Mouse (Mus musculus) regulatory T cell (primary cell): ENCODE data around the gene Ankfy1.
"Not testable (repeated sequence)": the region's sequence is repeated elsewhere in the genome, so short reads cannot be mapped to it uniquely, and the experiment has no call there.

Experiments
- in situ Hi-C: fragments of 300-600 bp; cut with MboI, MseI; formaldehyde crosslinking; loops from one replicate; pipeline ENCODE4 v1.15.1; 2025; ENCODE audit warnings: high pct_unique_total_duplicates

Ankfy1 gene

DNA sequence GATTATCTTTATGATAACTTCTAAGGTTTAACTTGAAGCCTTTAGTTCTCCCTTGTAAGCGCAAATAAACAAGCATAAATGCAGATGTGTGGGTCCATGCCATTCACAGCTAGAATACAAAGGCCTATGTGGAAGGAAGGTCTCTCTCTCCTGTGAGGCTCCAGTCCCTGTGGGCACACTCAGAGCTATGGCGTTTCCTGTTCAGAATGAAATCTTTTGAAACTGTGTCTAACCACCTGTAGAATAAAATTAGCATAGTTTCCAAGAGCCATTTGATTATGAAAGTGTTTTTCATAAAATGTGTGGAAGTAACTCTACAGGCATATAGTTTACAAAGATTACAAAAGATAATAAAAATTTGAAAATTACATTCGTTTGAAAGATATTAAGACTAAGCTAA lies 28.4 kb downstream of the Ankfy1 start:
- in situ Hi-C loops = no loop called here

DNA sequence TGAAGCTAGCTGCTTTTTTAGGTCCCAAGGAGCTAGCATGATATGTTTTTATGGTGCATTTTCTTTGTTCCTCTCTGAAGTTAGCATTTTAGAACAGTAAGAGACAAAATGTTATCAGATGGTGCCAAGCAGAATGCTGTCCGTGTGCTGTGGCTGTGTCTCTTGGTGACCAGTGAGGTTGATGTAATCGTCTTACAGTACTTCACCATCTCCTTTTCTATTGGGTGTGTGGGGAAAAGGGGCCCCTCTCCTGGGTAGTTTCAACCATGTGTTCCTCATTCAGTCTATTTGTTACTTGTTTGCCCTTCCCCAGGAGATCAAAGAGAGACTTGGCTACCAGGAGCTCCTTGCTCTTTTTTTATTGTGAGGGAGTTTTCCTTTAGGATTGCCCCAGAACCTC lies 33.4 kb downstream of the Ankfy1 start:
- in situ Hi-C loops = loop anchor here (10.0 kb wide), 1 partner anchor 948 kb away; no protein-coding TSS in a partner anchor

DNA sequence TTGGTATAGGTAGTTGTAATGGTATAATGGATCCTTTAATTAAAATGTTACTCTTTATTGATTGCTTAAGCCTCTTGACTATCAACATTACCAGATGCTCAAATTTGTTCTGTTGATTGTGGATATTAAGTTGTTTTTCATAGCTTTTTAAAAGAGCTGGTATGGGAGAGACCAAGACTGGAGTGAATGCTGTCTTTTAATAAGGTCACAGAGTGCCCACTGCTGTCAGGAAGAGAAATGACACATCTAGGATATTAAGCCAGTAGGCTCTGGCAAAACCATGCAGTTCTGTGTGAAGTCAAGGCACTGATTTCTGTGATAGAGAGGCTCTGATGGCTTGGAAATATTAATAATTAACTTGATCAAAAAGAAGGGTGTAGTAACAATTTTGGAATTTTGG lies 34.1 kb downstream of the Ankfy1 start:
- in situ Hi-C loops = loop anchor here (10.0 kb wide), 1 partner anchor 949 kb away; no protein-coding TSS in a partner anchor

- in situ Hi-C loops = loop anchor here (5.0 to 10.0 kb wide), 2 partner anchors 154 to 951 kb away; no protein-coding TSS in a partner anchor
Observed at GRCm38 (mm10) chr11:72726023-72726422, 36.2 kb downstream of the Ankfy1 start.

DNA sequence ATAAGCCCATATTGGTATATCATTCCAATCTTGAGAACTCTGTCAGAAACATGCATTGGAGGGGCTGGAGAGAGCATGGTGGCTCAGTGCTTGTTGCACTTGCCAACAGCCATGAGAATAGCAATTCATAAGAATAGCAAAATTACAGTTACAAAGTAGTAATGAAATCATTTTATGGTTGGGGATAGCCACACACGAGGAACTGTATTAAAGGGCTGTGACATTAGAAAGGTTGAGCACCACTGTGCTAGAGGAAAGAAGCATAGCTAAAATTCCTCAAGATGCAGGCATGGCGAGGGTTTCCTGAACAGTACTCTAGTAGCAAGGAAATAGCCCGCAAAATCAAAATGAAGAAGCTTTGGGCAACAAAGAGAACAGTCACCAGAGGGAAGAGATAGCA lies 43.9 kb downstream of the Ankfy1 start:
- in situ Hi-C loops = no loop called here

- in situ Hi-C loops = no loop called here
Observed at GRCm38 (mm10) chr11:72734840-72735518, 45.2 kb downstream of the Ankfy1 start.

- in situ Hi-C loops = no loop called here
Observed at GRCm38 (mm10) chr11:72735519-72735860, 45.7 kb downstream of the Ankfy1 start.

DNA sequence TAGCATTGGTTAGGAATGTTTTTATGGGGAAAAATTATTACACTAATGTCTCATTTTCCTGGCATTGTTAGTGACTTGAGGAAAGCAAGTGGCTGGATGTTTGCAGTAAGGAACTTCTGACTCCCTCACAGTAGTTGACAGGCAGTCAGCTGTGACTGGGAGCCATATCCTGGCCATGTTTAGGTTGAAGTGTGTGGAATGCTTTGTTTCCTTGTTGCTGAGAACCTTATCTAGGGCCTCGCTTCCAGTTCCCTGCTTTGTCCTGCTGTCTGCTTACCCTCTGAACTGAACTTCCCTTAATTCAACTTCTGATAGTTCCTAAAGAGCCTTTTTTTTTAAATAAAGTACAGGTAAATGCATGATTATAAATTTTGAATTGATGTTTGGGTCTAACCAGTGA lies 46.5 kb downstream of the Ankfy1 start:
- in situ Hi-C loops = no loop called here

DNA sequence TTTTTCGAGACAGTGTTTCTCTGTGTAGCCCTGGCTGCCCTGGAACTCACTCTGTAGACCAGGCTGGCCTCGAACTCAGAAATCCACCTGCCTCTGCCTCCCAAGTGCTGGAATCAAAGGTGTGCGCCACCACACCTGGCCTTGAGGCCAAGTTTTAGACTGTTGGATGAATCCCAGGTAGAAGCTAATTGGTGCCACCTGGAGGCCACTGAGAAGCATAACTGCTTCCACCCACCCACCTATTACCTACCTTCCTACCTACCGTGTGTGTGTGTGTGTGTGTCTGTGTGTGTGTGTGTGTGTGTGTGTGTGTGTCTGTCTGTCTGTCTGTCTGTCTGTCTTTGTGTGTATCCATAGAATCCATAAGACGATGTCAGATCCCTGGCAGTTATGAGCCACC lies 47.7 kb downstream of the Ankfy1 start:
- in situ Hi-C loops = not testable (repeated sequence)

- in situ Hi-C loops = no loop called here
Observed at GRCm38 (mm10) chr11:72739048-72739447, 49.2 kb downstream of the Ankfy1 start.

GRCm38 (mm10) chr11:72751956-72752355 lies 62.1 kb downstream of the Ankfy1 start:
- in situ Hi-C loops = no loop called here

DNA sequence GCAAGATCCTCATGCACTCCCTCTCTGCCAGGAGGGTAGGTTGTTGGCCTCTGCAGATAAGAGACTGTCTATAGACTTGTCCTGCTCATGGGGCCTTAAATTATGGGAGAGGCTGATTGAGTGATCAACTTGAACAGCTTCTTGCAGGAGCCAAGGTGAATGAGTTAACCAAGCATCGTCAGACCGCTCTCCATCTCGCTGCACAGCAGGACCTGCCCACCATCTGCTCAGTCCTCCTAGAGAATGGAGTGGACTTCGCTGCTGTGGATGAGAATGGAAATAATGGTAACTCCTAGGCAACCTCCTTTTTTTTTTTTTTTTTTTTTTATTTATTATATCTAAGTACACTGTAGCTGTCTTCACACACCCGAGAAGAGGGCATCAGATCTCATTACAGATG lies 68.5 kb downstream of the Ankfy1 start:
- in situ Hi-C loops = no loop called here

DNA sequence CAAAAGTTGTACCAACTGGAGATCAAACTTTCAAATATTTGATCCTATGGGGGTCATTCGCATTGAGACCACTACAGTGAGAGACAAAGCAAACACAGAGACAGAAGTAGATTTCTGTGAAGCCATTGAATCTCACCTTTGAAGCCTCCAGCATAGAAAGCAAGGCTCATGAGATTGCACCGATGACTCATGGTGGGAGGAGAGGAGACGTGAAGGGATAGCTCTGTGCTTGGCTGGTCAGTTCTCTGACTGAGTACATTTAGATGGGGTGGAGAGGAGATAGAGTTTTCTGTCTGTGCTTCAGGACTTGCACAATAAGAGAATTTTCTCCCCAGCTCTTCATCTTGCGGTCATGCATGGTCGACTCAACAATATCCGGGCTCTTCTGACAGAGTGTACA lies 69.8 kb downstream of the Ankfy1 start:
- in situ Hi-C loops = no loop called here

DNA sequence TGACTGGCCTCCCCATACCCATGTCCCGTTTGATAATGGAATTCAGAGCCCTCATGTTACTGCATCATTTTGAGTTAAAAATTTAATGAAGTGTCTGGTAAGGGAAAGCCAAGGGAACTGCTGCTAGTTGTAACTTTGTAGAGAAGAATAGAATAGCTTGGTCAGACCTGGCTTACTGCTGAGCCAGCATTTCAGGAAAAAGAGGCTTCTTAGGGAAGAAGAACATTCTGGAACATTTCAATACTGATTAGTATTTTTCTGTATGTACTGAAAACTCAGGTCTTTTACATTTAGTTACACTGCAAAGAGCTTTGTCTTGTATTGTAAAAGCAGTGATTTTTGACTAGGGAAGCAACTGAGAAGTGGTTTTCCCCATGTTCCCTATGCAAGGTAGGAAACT lies 71.0 kb downstream of the Ankfy1 start:
- in situ Hi-C loops = loop anchor here (10.0 kb wide), 1 partner anchor 1386 kb away; no protein-coding TSS in a partner anchor

GRCm38 (mm10) chr11:72764270-72764669 lies 74.5 kb downstream of the Ankfy1 start:
- in situ Hi-C loops = loop anchor here (10.0 kb wide), 1 partner anchor 1389 kb away; no protein-coding TSS in a partner anchor

GRCm38 (mm10) chr11:72767716-72768115 lies 77.9 kb downstream of the Ankfy1 start:
- in situ Hi-C loops = loop anchor here (10.0 kb wide), 1 partner anchor 1393 kb away; no protein-coding TSS in a partner anchor

DNA sequence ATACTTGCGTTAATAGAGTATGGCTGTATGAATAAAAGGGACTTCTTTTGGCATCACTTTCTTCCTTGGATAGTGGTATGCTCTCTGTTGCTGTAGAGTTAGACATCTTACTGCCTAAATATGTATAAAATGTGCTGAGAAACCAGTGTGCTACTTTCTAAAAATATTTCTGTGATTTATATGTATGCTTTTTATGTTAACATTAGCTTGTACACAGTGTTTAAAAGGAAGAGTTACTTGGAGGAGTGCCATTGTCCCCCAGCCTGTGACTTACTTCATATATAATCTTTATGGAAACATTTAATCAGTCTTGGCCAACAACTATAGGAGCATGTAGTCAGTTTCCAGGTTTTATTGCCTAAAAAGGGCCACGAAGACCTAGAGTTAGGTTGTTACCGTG lies 79.3 kb downstream of the Ankfy1 start:
- in situ Hi-C loops = loop anchor here (10.0 kb wide), 1 partner anchor 1394 kb away; no protein-coding TSS in a partner anchor

- in situ Hi-C loops = no loop called here
Observed at GRCm38 (mm10) chr11:72770324-72770723, 80.5 kb downstream of the Ankfy1 start.

- in situ Hi-C loops = no loop called here
Observed at GRCm38 (mm10) chr11:72770816-72771215, 81.0 kb downstream of the Ankfy1 start.

DNA sequence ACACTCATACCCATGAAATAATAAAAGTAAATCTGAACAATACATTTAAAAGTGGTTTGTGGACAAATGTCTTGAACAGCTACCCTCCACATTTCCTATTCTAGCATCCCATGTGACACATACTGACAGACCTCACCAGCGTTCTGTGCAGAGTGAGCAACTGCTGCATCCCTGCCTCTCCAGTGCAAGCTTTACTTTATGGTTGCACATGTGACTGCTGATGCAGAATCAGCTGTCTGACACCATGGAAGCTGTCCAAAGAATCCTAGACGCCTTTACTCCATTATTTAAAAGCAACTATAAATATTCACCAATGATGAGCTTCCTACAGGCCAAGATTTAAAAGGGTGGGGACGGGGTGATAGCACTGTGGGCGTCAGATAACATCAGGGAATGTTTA lies 81.7 kb downstream of the Ankfy1 start:
- in situ Hi-C loops = no loop called here

DNA sequence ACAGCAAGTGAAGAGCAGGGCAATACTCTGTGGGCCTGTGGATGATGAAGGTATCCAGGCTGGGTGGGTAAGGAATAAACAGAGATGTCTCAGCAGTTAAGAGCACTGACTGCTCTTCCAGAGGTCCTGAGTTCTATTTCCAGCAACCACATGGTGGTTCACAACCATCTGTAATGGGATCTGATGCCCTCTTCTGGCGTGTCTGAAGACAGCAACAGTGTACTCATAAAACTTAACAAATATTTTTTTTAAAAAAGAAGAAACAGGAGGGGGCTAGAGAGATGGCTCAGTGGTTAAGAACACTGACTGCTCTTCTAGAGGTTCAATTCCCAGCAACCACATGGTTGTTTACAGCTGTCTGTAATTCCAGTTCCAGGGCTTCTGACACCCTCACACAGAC lies 82.8 kb downstream of the Ankfy1 start:
- in situ Hi-C loops = not testable (repeated sequence)

DNA sequence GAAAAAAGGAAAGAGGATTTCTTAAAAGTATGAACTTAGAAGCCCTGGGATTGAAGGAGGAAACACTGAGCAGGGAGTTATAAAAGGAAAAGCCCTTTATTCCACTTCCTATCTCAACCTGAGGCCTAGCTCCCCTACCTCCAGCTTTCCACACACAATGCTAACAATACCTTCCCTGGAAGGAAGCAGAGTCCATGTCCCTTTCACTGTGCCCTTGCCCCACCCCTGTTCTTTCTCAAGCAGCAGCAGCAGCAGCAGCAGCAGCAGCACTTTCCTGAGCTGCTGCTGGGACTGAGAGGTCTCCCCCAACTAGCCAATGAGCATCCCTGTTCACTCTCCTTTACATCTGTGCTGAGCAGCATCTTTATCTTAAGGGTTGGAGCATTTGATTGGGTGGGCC lies 89.2 kb downstream of the Ankfy1 start:
- in situ Hi-C loops = no loop called here

GRCm38 (mm10) chr11:72782103-72782502 lies 92.3 kb downstream of the Ankfy1 start:
- in situ Hi-C loops = no loop called here

- in situ Hi-C loops = no loop called here
Observed at GRCm38 (mm10) chr11:72782503-72782902, 92.7 kb downstream of the Ankfy1 start.
